Mouse (Mus musculus): ENCODE measurements at regions not wholly inside any gene's neighbourhood (a gene's known extent, or its start where the extent isn't known, plus 50 kb on each side); places are given as distances from the start of the nearest gene placed in this dataset.

DNA sequence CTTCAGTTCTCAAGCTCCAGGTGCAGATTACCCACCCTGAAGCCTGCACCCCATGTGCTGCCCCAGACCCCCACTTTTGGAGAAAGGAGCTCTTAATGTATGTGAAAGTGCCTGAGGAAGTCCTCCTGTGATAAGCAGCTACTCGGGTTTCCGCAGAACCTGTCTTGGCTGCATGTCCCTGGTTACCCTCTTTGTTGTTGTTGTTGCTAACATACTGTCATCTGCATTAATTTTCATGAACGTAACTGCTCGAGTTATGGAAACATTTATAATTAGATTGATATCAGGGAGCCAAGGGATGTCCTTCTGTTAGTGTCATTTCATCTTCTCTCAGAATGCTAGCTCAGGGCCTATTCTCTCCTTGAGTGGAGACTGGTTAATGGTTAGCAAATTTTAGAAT lies 808.3 kb upstream of the Car8 start:
- Histone ChIP-seq H3K79me2 (ENCODE audit: inconsistent target) (no peaks in the 10 kb centered on the region), H3K36me3 (ENCODE audit: inconsistent target) (no peaks in the 10 kb centered on the region), H3K4me3 (ENCODE audit: inconsistent target) (no peak overlapping the region), H3K27ac (no peak overlapping the region)
- WGBS (ENCODE audit: missing documents) = 78% methylated on average over 4 of the region's 4 CpGs

DNA sequence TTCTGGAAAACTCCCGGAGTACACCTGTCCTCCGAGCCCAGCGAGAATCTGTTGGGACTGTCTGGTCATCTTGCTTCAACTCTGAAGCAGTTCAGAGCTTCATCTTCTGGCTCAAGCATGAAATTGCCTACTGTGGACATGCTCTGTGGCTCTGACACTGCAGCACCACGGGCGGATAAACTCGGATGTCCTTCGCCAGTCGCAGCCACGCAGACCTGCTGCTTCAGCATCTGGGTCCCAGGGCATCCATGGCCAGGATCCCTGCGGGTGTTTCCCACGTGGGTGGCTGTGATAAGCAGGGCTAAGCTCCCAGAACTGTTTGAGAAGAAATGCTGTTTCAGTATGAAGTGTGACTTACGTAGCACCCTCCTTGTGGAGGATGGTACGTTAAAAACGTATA lies 807.6 kb upstream of the Car8 start:
- H3K27ac ChIP-seq = no peak overlapping the region
- H3K4me3 ChIP-seq (ENCODE audit: inconsistent target) = no peak overlapping the region
- WGBS (ENCODE audit: missing documents) = 92% methylated on average over 14 of the region's 14 CpGs
- H3K36me3 ChIP-seq (ENCODE audit: inconsistent target) = no peaks in the 10 kb centered on the region
- H3K79me2 ChIP-seq (ENCODE audit: inconsistent target) = no peaks in the 10 kb centered on the region

DNA sequence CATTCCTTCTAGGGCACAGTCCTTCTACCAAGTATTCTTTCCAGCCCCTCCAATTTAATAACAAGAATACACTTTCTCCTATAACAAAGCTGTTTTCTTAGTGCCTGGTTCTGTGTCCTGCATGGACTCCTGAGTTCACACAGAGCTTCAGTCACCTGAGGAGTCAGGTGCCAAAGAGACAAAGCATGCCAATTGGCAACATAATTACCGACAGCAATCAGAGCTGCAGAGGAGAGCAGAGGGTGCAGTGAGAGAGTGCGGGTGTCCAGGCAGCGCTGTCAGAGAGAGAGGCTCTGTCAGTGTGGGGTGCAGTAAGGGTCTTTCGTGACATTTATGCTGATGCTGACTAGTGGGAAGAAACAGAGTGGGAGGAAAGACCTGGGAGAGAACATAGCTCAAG lies 807.2 kb upstream of the Car8 start:
- H3K27ac ChIP-seq = no peak overlapping the region
- 82% methylated on average over 4 of the region's 4 CpGs for WGBS (ENCODE audit: missing documents)
- no peaks in the 10 kb centered on the region for H3K36me3 ChIP-seq (ENCODE audit: inconsistent target)
- no peaks in the 10 kb centered on the region for H3K79me2 ChIP-seq (ENCODE audit: inconsistent target)
- no peak overlapping the region for H3K4me3 ChIP-seq (ENCODE audit: inconsistent target)

DNA sequence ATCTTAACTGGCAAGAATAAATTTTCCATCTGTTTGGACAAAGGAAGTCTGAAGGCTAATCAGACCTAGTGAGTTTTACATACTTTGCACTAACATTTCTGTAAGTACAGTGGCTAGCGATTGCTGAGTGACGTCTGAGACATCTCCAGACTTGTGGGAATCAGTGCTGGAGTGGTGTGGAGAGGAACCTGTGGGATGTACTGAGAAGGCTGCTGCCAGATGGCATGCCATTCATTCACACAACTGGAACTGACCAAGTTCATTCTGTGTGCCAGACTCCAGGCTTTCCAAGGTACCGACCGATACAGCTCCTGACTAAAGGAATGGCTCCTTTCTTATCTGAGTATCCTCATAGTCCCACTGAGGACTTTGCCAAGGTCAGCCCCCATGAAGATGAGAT lies 797.2 kb upstream of the Car8 start:
- whole genome bisulfite sequencing (ENCODE audit: missing documents) = 80% methylated on average over 4 of the region's 4 CpGs
- no peaks in the 10 kb centered on the region for H3K36me3 ChIP-seq (ENCODE audit: inconsistent target)
- no peak overlapping the region for H3K27ac ChIP-seq
- no peak overlapping the region for H3K4me3 ChIP-seq (ENCODE audit: inconsistent target)
- H3K79me2 ChIP-seq (ENCODE audit: inconsistent target) = no peaks in the 10 kb centered on the region

GRCm38 (mm10) chr4:9035350-9035749 lies 796.5 kb upstream of the Car8 start:
- Histone ChIP-seq H3K4me3 (ENCODE audit: inconsistent target) (no peak overlapping the region), H3K27ac (no peak overlapping the region), H3K36me3 (ENCODE audit: inconsistent target) (no peaks in the 10 kb centered on the region), H3K79me2 (ENCODE audit: inconsistent target) (no peaks in the 10 kb centered on the region)
- 78% methylated on average over 4 of the region's 4 CpGs for WGBS (ENCODE audit: missing documents)

GRCm38 (mm10) chr4:9034280-9034679 lies 795.4 kb upstream of the Car8 start:
- Histone ChIP-seq H3K27ac (no peak overlapping the region), H3K36me3 (ENCODE audit: inconsistent target) (no peaks in the 10 kb centered on the region), H3K4me3 (ENCODE audit: inconsistent target) (no peak overlapping the region), H3K79me2 (ENCODE audit: inconsistent target) (no peaks in the 10 kb centered on the region)
- 81% methylated on average over 4 of the region's 4 CpGs for WGBS (ENCODE audit: missing documents)

DNA sequence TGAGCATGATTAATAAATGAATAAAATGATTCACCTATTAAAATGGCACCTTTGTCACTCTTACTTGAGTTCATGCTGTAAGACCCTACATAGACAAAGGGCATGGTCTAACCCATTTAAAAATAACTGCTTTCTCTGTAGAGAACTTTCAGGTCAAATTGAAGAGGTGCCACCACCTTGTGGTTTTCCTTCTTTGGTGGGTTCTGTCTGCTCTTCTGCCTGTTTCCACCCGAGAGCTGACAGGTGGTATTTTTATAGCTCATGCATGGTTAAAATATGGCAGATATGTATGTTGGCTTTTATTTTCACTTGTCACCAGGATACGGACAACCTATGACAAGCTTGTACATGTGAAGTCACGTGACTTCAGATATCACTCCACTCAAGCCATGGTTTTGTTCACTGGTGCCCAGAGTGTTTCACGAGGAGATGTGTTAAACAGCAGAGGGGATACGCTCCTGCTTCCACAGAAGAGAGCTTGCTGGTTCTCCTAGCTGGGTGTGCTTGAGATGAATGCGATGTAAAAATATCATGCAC lies 794.3 kb upstream of the Car8 start:
- H3K4me3 ChIP-seq (ENCODE audit: inconsistent target) = no peak overlapping the region
- no peaks in the 10 kb centered on the region for H3K36me3 ChIP-seq (ENCODE audit: inconsistent target)
- 70% methylated on average over 6 of the region's 6 CpGs for WGBS (ENCODE audit: missing documents)
- H3K79me2 ChIP-seq (ENCODE audit: inconsistent target) = no peaks in the 10 kb centered on the region
- no peak overlapping the region for H3K27ac ChIP-seq

DNA sequence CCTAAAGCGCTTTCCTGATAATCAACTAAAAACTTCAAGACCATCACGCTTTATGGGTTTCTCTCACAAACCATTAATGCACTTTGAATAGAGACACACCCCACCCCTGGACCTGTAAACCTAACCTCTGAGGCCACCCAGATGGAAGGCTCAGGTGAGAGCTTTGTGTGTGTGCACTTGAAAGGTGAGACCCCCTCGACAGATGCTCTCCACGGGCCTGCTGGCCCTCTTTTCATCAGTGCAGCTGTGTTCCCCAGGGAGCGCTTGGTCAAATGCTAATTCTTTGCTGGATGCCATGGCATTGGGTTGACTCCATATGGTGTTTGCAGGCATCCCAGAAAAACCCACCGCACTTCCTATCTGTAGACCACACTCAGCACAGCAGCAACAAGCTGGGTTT lies 792.8 kb upstream of the Car8 start:
- H3K27ac ChIP-seq = no peak overlapping the region
- H3K79me2 ChIP-seq (ENCODE audit: inconsistent target) = no peaks in the 10 kb centered on the region
- H3K36me3 ChIP-seq (ENCODE audit: inconsistent target) = no peaks in the 10 kb centered on the region
- WGBS (ENCODE audit: missing documents) = 86% methylated on average over 6 of the region's 6 CpGs
- H3K4me3 ChIP-seq (ENCODE audit: inconsistent target) = no peak overlapping the region

GRCm38 (mm10) chr4:9028946-9029345 lies 790.1 kb upstream of the Car8 start:
- Histone ChIP-seq H3K4me3 (ENCODE audit: inconsistent target) (no peak overlapping the region), H3K79me2 (ENCODE audit: inconsistent target) (no peaks in the 10 kb centered on the region), H3K27ac (no peak overlapping the region), H3K36me3 (ENCODE audit: inconsistent target) (no peaks in the 10 kb centered on the region)
- 40% methylated on average over 6 of the region's 6 CpGs for WGBS (ENCODE audit: missing documents)

GRCm38 (mm10) chr4:9028475-9028874 lies 789.6 kb upstream of the Car8 start:
- H3K79me2 ChIP-seq (ENCODE audit: inconsistent target) = no peaks in the 10 kb centered on the region
- H3K4me3 ChIP-seq (ENCODE audit: inconsistent target) = peak overlapping the region; percentile 27; the same call in 1 of the 2 replicates
- 9% methylated on average over 12 of the region's 12 CpGs for WGBS (ENCODE audit: missing documents)
- H3K36me3 ChIP-seq (ENCODE audit: inconsistent target) = no peaks in the 10 kb centered on the region
- H3K27ac ChIP-seq = no peak overlapping the region

DNA sequence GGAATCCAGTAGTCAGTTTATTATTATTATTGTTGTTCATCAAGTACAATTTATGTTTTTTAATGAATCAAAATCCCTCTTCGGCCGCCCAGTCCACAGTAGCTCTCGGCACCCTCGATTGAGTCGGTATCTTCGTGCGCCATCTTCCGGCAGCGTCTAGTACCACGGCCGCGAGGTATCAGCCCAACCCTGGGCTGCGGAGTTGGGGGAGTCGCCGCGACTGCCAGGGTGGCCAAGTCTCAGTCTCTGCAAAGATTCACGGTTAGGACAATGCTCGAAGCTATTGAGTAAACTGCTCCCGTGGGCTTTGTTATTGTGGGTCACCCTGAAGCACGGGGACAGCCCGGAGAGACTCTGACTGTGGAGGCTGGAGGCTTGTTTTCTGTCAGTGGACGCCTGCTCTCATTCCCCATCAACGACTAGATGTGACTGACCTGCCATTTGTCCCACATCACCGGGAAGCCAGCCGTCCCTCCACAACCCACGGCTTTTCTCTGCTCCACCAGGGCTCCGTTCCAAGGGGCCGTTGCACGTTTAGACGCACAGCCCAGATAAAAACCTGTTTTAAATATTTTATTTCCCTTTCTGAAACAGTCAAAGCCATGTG lies 789.1 kb upstream of the Car8 start:
- H3K27ac ChIP-seq = no peak overlapping the region

DNA sequence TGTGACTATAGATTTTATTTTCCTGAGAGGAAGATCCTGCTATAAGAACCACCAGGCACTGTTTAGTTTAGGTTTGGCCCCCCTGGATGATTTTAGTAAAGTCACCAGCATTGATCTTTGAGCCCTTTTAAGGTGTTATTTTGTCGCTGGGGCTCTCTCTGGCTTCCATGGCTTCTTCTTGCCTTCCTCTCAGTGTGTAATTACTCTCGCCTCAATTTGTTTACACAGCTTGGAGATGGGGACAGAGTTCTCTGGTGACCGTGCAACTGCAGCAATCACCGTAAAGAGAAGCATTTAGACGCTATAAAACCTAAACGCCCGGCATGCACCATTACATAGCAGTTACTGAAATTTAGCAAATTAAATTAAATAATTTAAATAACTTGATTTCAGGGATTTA lies 788.5 kb upstream of the Car8 start:
- 29% methylated on average over 6 of the region's 7 CpGs for WGBS (ENCODE audit: missing documents)
- no peak overlapping the region for H3K4me3 ChIP-seq (ENCODE audit: inconsistent target)
- no peak overlapping the region for H3K27ac ChIP-seq

More for the DNA sequence above, 789.1 kb upstream of the Car8 start:
- WGBS (ENCODE audit: missing documents) = 1% methylated on average over 27 of the region's 30 CpGs
- Histone ChIP-seq H3K79me2 (ENCODE audit: inconsistent target) (no peaks in the 10 kb centered on the region), H3K4me3 (ENCODE audit: inconsistent target) (peak overlapping the region; percentile 27), H3K36me3 (ENCODE audit: inconsistent target) (no peaks in the 10 kb centered on the region)

DNA sequence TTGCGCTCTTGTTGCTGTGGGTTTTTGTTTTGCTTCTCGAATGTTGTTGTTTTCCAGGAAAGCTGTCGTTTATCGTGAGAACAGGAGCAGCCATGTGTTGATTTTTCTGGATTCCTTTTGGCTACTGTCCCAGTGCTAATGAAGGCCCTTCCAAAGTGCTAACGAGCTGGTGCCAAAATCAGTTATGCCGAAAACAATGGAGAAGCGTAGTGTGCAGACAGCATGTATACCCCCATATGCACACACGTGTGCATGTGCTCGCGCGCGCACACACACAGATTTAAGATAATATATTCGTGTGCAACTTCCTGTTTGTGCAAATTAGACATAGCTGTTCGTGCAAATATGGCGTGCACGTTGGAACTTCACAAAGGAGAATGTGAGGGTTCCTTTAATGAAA lies 788.0 kb upstream of the Car8 start:
- 85% methylated on average over 16 of the region's 16 CpGs for WGBS (ENCODE audit: missing documents)
- Histone ChIP-seq H3K4me3 (ENCODE audit: inconsistent target) (no peak overlapping the region), H3K36me3 (ENCODE audit: inconsistent target) (no peaks in the 10 kb centered on the region), H3K27ac (no peak overlapping the region), H3K79me2 (ENCODE audit: inconsistent target) (no peaks in the 10 kb centered on the region)

More for the DNA sequence above, 788.5 kb upstream of the Car8 start:
- Histone ChIP-seq H3K79me2 (ENCODE audit: inconsistent target) (no peaks in the 10 kb centered on the region), H3K36me3 (ENCODE audit: inconsistent target) (no peaks in the 10 kb centered on the region)

DNA sequence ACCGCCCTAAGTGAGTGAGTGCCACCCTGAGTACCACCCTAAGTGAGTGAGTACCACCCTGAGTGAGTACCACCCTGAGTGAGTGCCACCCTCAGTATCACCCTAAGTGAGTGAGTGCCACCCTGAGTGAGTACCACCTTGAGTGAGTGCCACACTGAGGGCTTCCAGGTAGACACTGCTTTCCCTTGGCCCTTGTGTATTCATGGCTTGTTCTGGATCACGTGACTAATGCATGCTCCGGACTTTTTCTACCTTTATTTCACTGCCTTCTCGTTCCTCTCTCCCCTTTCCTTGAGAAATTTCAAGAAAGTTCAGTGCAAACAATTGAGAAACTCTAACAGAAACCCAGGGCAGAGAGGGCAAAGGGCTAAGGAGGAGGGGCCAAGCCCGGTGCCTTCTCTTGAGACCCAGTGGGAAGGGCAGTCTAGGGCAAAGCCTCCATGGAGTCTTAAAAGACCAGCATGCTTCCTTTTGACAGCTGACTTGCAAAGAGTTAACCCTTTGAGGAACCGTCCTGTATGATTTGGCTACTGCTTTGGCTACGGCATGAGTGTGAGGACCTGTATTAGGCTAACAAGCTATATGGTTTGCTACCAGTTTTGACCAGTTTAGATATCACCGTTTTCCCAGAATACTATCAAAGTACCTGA lies 787.1 kb upstream of the Car8 start:
- WGBS (ENCODE audit: missing documents) = 72% methylated on average over 8 of the region's 8 CpGs
- H3K4me3 ChIP-seq (ENCODE audit: inconsistent target) = no peak overlapping the region

GRCm38 (mm10) chr4:9024216-9024925 lies 785.5 kb upstream of the Car8 start:
- no peak overlapping the region for H3K4me3 ChIP-seq (ENCODE audit: inconsistent target)
- H3K36me3 ChIP-seq (ENCODE audit: inconsistent target) = no peaks in the 10 kb centered on the region
- H3K79me2 ChIP-seq (ENCODE audit: inconsistent target) = no peaks in the 10 kb centered on the region
- 93% methylated on average over 6 of the region's 6 CpGs for WGBS (ENCODE audit: missing documents)
- H3K27ac ChIP-seq = no peak overlapping the region

More for the DNA sequence above, 787.1 kb upstream of the Car8 start:
- no peaks in the 10 kb centered on the region for H3K36me3 ChIP-seq (ENCODE audit: inconsistent target)
- H3K27ac ChIP-seq = no peak overlapping the region
- H3K79me2 ChIP-seq (ENCODE audit: inconsistent target) = no peaks in the 10 kb centered on the region

Measured in macrophage (primary cell).